Mouse (Mus musculus) testis, adult 2 months (tissue): ENCODE measurements around the gene Olfr288. TPM values are rescaled to one million over a fixed set of nuclear protein-coding genes. Genes with fewer than 3 reads are reported as not detected.
A peak's percentile ranks its signal among the peaks of the same experiment; 100 is the strongest.

ENCODE experiments used
- H3K27ac ChIP-seq: fragments of 200-500 bp; 2 replicates; pipeline ENCODE4 v1.5.1; 2012; ENCODE audit warnings: low read depth, low read length; ENCODE audit not compliant: control insufficient read depth, insufficient read depth
- H3K27me3 ChIP-seq: fragments of 200-500 bp; 2 replicates; pipeline ENCODE4 v1.6.1; 2012; ENCODE audit warnings: mild to moderate bottlenecking, low read length, moderate library complexity; ENCODE audit not compliant: control insufficient read depth, insufficient read depth
- H3K36me3 ChIP-seq: fragments of 200-500 bp; 2 replicates; pipeline ENCODE4 v1.6.1; 2012; ENCODE audit warnings: mild to moderate bottlenecking, low read length; ENCODE audit not compliant: control insufficient read depth, insufficient read depth
- H3K4me1 ChIP-seq: fragments of 200-500 bp; 2 replicates; pipeline ENCODE4 v1.6.1; 2012; ENCODE audit warnings: low read length; ENCODE audit not compliant: control insufficient read depth, insufficient read depth
- H3K4me3 ChIP-seq: fragments of 200-500 bp; 2 replicates; pipeline ENCODE4 v1.5.1; 2012; ENCODE audit warnings: low read depth, mild to moderate bottlenecking, low read length, moderate library complexity, mixed read lengths; ENCODE audit not compliant: control insufficient read depth
- CTCF ChIP-seq: fragments of 200-500 bp; IDR thresholded peaks from 2 replicates; pipeline ENCODE4 v1.5.1; 2012; ENCODE audit warnings: low read depth, mild to moderate bottlenecking, inconsistent platforms, low read length, moderate library complexity; ENCODE audit not compliant: control insufficient read depth, insufficient read depth, insufficient replicate concordance
- POLR2A ChIP-seq: fragments of 200-500 bp; IDR thresholded peaks from 2 replicates; pipeline ENCODE4 v1.6.1; 2012; ENCODE audit warnings: low read depth, mild to moderate bottlenecking, inconsistent platforms, low read length, moderate library complexity; ENCODE audit not compliant: control insufficient read depth
- polyA plus RNA-seq: library from polyadenylated mRNA; depleted of rRNA; stranded (reverse); fragments of >200 nt; gene quantifications from 2 replicates; pipeline ENCODE4 v1.2.3, GENCODE M21; 2012

The Olfr288 gene
- polyA plus RNA-seq, 1 experiment = not detected

- no peaks in the 10 kb centered on the region for H3K36me3 ChIP-seq
- no peak overlapping the region for H3K27ac ChIP-seq
- TF ChIP-seq POLR2A (no peak), CTCF (no peak)
- no peak overlapping the region for H3K4me3 ChIP-seq
- no peaks in the 10 kb centered on the region for H3K4me1 ChIP-seq
- no peaks in the 10 kb centered on the region for H3K27me3 ChIP-seq
Observed at GRCm38 (mm10) chr15:98213336-98213870, 18.1 kb upstream of the Olfr288 start.

GRCm38 (mm10) chr15:98209676-98210075 is 14.3 kb upstream of the Olfr288 start:
- TF ChIP-seq CTCF = no peak
- no peak for TF ChIP-seq POLR2A
- Histone ChIP-seq H3K36me3 (no peaks in the 10 kb centered on the region), H3K4me1 (no peaks in the 10 kb centered on the region), H3K27me3 (no peaks in the 10 kb centered on the region), H3K27ac (no peak overlapping the region), H3K4me3 (no peak overlapping the region)

- Histone ChIP-seq H3K27me3 (no peaks in the 10 kb centered on the region; the same call in 1 of the 2 replicates), H3K4me1 (peaks cover 15% of the 10 kb centered on the region), H3K27ac (no peak overlapping the region), H3K36me3 (no peaks in the 10 kb centered on the region), H3K4me3 (no peak overlapping the region)
- TF ChIP-seq POLR2A (no peak), CTCF (no peak)
Observed at GRCm38 (mm10) chr15:98184456-98184855, 10.9 kb downstream of the Olfr288 start.

GRCm38 (mm10) chr15:98181856-98182570 is 13.3 kb downstream of the Olfr288 start:
- no peak overlapping the region for H3K4me3 ChIP-seq
- no peak for TF ChIP-seq POLR2A
- TF ChIP-seq CTCF = no peak
- H3K4me1 ChIP-seq = peaks cover 15% of the 10 kb centered on the region

GRCm38 (mm10) chr15:98181132-98181711 is 14.1 kb downstream of the Olfr288 start:
- no peaks in the 10 kb centered on the region for H3K36me3 ChIP-seq
- peak overlapping the region; percentile 81 for H3K4me3 ChIP-seq
- H3K27ac ChIP-seq = peak overlapping the region; percentile 59
- peaks cover 15% of the 10 kb centered on the region for H3K4me1 ChIP-seq
- H3K27me3 ChIP-seq = no peaks in the 10 kb centered on the region; the same call in 1 of the 2 replicates
- TF ChIP-seq POLR2A = no peak; the same call in 1 of the 2 replicates
- TF ChIP-seq CTCF = peak; percentile 50; the same call in 1 of the 2 replicates

More at GRCm38 (mm10) chr15:98181856-98182570, 13.3 kb downstream of the Olfr288 start:
- H3K27ac ChIP-seq = no peak overlapping the region
- no peaks in the 10 kb centered on the region for H3K36me3 ChIP-seq
- H3K27me3 ChIP-seq = no peaks in the 10 kb centered on the region; the same call in 1 of the 2 replicates

GRCm38 (mm10) chr15:98180567-98181131 is 14.7 kb downstream of the Olfr288 start:
- no peaks in the 10 kb centered on the region for H3K36me3 ChIP-seq
- peaks cover 15% of the 10 kb centered on the region for H3K4me1 ChIP-seq
- no peak for TF ChIP-seq CTCF
- H3K27ac ChIP-seq = peak overlapping the region; percentile 59
- H3K4me3 ChIP-seq = peak overlapping the region; percentile 81
- no peaks in the 10 kb centered on the region; the same call in 1 of the 2 replicates for H3K27me3 ChIP-seq

- H3K4me3 ChIP-seq = no peak overlapping the region
Observed at GRCm38 (mm10) chr15:98177320-98177719, 18.0 kb downstream of the Olfr288 start.

More at GRCm38 (mm10) chr15:98177320-98177719, 18.0 kb downstream of the Olfr288 start:
- TF ChIP-seq POLR2A = no peak
- TF ChIP-seq CTCF = no peak
- H3K27ac ChIP-seq = no peak overlapping the region
- peaks cover 14% of the 10 kb centered on the region for H3K4me1 ChIP-seq
- no peaks in the 10 kb centered on the region for H3K36me3 ChIP-seq
- H3K27me3 ChIP-seq = no peaks in the 10 kb centered on the region; the same call in 1 of the 2 replicates
